Mouse (Mus musculus): Measurements from ENCODE around the gene Inpp5a.
A peak's percentile ranks its signal among the peaks of the same experiment; 100 is the strongest.

The Inpp5a gene

DNA sequence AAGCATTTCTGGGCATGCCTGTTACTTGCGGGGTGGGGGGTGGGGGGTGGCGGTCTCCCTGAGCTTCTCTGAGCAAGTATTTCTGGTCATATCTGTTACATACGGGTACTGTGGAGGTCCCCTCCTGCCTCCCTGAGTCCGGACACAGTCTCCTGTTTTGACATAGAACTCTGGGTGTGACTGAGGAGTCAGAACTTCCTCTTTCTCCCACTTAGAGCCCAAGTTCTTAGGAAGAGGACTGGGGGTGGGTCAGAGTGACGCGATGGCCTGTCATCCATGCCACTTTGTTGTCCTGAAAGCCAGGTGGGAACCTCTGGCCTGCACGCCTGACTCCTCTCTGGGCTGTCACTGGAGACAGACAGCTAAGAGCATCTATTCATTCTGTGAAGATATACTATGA lies 11.5 kb upstream of the Inpp5a start:
- no peak for DNase-seq

DNA sequence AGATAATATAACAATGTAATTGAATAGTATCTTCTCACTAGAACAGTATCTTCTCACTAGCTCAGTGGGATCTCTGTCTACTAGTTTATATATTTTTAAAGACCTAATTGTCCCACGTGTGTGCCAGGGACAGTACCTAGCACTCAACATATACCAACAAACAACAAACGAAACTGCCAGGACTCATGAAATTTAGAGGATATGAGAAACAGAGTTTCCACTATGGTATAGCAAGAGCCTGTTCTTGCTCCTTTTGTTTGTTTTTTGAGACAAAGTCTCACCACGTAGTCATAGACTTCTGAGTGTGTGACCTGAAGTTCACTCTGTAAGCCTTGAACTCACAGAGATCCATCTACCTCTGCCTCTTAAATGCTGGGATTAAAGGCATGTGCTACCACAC lies 10.6 kb upstream of the Inpp5a start:
- no peak for DNase-seq

DNA sequence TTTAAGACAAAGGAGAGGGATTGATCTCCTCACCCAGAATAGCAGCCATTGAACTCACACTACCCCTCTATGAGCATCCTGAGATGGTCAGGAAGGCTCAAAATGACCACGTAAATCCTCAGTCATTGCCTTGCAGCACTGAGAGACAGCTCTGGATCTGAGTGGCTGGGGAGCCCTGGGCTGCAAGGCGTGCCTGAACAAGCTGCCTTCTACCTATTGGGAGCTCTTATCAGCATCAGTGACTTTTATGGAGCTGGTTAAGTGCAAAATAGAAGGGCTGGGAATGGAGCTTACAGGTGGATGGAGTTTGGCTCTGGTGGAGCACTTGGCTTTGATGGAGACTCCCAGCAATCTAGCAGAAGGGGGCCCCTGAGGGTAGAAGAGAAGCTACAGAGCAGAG lies 9.2 kb upstream of the Inpp5a start:
- no peak for DNase-seq

- DNase-seq = no peak
Measured at GRCm38 (mm10) chr7:139380225-139380624, 8.7 kb upstream of the Inpp5a start.

- DNase-seq = no peak
Measured at GRCm38 (mm10) chr7:139381877-139382276, 7.0 kb upstream of the Inpp5a start.

- DNase-seq = no peak
Measured at GRCm38 (mm10) chr7:139382796-139383195, 6.1 kb upstream of the Inpp5a start.

GRCm38 (mm10) chr7:139384500-139384899 lies 4.4 kb upstream of the Inpp5a start:
- DNase-seq = no peak

DNA sequence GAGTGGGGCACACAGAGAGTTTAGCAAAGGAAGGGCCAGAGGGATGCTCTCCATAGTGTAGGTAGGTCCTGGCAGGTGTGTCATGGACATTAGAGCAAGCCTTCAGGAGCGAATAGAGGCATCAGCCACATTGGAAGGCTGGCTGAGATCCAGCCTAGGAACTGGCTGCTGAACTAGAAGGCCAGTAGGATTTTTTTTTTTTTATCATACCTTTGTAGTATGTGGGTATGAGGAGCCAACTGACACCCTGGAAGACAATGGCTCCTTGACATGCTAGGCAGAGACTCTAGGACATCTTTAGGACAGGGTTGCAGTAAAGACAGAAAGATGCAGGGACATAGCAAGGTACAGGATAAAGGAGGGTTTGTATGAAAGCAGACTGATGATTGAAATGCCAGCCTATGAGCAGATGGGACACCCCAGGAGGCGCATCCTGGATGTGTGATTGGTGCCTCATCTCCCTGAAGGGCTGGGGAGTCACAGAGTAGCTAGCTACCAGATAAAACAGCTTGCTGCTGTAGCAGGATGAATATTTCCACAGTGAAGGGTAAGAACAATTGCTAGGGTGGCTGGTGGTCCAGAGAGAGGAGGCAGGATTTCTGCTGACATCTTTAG lies 3.9 kb upstream of the Inpp5a start:
- DNase-seq = peak; percentile 83

- peak; percentile 49 for DNase-seq
Measured at GRCm38 (mm10) chr7:139386933-139387690, 1.8 kb upstream of the Inpp5a start.

DNA sequence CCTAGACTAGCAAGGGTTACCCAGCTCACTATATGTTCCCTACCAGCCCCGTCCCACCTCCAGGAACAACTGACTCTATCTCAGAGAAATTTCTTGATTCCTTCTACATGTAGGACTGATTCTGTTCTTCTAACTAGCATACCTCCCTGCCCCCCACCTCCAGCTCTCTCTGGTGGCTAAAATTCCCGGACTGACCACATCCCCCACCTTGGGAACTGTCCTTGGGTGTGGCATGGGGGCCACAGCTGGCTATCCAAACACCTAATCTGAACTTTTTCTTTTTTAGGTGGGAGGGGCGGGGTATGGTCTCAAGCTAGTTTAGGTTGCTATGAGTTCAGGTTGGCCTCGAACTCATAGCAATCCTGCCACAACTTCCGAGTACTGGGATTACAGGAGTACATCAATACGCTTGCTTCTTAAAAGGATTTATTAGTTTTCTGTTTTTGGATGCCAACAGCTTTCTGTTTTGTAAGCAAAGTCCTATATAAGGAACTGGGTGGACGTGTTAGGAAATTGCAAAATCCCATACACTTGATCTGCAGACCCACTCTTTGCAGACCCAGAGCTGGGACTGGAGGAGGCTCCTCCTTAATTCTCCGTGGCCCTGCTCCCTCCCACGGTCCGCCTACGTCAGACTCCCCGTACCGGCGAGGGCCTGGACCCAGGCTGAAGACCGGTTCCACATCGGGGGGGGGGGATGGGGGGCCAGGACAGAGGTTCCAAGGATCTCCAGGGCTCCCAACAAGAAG lies 814 bp upstream of the Inpp5a start:
- DNase-seq = peak; percentile 82

DNA sequence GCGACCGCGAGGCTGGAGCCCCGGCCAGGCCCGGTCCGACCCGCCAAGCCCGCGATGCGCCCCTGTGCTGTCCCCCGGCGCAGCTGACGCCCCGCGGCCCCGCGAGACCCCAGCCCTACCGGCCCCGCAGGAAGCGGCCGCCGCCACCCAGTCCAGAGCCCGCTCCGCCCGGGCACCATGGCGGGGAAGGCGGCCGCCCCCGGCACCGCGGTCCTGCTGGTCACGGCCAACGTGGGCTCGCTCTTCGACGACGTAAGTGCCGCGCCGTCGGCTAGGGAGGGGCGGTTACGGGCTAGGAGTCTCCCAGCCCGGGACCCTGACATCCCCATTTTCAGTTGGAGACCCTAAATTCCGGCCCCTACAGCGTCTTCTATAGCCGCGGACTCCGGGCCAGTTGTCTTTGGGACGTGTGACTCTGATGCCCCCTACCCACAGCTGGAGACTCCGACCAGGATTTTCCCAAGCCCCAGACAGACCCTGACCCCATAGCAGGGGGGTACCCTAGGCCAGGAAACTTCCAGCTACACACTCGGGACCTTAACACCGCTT lies 378 bp downstream of the Inpp5a start:
- peak; percentile 81 for DNase-seq

- peak; percentile 88 for DNase-seq
Measured at GRCm38 (mm10) chr7:139390380-139390779, 1.5 kb downstream of the Inpp5a start.

DNA sequence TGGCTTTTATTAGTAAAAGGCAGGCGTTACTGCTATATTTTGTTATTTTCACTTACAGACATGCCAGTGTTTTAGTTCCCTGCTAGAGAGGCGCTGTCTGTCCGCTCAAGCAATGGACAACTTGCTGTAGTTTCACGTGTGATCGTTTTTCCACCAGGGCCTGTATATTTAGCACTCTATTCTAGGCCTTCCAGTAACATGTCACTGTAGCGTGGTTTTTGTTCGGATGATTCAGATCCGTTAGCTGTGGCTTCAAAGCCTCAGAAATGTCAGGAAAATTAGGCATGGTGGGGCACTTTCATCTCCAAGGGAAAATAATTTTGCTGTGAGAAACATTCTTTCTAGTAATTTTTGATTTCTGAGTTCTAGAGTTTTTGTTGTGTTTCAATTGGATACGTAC lies 2.0 kb downstream of the Inpp5a start:
- DNase-seq = no peak

- peak; percentile 43 for DNase-seq
Measured at GRCm38 (mm10) chr7:139391691-139392090, 2.8 kb downstream of the Inpp5a start.

DNA sequence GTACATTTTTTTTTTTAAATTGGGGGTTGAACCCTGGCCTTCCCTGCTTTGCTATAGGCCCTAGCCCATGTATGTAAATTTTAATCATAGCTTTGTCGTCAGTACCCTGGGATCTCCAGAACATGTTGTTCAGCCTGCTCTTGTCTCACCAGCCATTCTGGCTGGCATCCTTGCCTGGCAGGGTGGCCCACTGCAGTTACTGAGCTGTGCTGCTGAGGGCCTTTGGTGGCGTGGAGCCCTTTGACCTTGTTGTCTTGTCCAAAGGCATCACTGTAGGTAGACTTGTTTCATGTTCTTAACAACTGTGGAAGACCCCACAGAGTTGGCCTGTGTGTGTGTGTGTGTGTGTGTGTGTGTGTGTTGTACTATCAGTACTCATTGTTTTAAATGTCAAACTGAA lies 3.2 kb downstream of the Inpp5a start:
- DNase-seq = peak; percentile 66

DNA sequence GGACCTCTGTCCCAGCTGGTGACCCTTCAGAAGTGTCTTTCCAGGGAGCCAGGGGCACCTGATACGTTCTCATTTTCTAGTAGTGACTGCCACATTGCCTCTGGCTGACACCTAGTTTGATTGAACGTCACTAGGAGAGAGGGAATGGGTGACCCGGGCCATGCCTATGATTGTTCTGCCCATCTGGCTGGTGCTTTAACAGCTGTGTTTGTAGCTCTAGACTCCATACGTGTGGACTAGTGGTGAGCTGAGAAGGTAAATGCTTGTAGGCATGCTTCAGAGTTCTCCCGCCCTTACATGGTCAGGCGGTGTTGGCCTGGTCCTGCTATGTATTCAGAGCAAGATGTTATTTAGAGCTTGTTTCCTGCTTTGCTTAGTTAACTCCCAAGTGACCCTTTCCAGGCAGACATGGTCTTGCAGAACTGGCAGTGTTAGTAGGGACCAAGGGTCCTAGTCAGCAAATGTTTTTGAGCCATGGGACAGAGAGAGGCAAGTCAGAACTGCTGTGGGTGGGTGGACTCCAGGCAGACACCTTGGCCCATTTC lies 3.9 kb downstream of the Inpp5a start:
- DNase-seq = peak; percentile 44

GRCm38 (mm10) chr7:139397521-139397920 lies 8.6 kb downstream of the Inpp5a start:
- peak; percentile 77 for DNase-seq

DNA sequence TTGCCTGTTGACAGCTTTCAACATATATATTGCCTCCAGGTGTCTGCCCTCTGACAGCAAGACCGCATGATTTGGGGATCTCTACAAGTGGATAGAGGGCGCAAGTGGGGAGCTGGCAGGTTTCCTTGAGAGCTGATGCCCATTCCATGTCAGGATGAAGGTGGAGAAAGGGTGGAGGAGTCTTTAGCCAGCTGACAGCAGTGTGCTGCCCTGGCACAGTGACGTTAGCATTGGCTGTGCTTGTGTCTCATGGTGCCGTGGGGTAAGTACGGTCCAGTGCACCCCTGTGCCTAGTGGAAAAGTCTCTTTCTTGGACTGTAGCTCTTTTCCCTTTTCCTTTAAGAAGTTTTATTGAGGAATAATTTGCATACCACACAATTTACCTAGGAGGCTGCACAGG lies 9.2 kb downstream of the Inpp5a start:
- DNase-seq = peak; percentile 77

- DNase-seq = no peak
Measured at GRCm38 (mm10) chr7:139398530-139399021, 9.7 kb downstream of the Inpp5a start.

- no peak for DNase-seq
Measured at GRCm38 (mm10) chr7:139399572-139399971, 10.7 kb downstream of the Inpp5a start.

DNA sequence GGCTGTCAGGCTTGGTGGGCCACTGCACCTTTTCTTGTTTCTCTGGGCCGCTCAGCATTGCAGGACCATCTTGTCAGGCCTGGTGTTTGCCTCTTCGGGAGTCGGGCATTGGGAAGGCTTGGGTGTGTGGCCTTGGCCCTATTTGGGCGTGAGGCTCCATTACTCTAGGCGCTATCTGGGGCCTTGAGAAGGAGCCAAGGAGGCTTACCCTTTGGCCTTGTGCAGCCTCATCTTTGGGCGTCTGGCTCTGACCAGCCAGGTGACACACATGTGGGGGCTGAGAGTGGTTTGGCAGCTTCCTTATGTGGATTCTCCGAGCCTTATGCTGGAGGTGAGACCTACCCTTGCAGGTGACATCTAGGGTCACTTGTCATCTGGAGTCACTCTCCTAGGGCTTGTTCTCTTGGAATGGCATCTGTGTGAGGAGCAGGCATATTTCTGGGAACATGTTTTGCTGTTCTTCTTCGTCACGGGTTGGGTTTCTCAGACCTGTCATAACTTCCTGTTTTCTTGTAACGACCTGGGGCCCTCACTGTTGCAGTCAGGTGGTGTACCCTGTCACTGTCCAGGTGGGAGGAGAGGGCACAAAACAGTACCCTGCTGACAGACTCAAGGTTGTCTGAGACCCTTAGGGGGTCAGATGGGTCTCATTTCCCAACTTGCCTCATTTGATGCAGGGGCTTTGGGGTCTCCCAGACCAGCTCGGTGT lies 11.2 kb downstream of the Inpp5a start:
- DNase-seq = no peak

- no peak for DNase-seq
Measured at GRCm38 (mm10) chr7:139400926-139401325, 12.0 kb downstream of the Inpp5a start.

Measured in cerebellum, adult 9-11 months (tissue).